Mouse (Mus musculus) MEL-GATA-1-ER (cell line): ENCODE measurements around the gene Clec3b.

Source experiments
- DNase-seq: peaks from one replicate; pipeline ENCODE4 v3.0.0-alpha.2; 2012; ENCODE audit warnings: low read depth; ENCODE audit errors: extremely low read depth

The Clec3b gene

GRCm38 (mm10) chr9:123153121-123153520, 2.4 kb downstream of the Clec3b start:
- no peak for DNase-seq

DNA sequence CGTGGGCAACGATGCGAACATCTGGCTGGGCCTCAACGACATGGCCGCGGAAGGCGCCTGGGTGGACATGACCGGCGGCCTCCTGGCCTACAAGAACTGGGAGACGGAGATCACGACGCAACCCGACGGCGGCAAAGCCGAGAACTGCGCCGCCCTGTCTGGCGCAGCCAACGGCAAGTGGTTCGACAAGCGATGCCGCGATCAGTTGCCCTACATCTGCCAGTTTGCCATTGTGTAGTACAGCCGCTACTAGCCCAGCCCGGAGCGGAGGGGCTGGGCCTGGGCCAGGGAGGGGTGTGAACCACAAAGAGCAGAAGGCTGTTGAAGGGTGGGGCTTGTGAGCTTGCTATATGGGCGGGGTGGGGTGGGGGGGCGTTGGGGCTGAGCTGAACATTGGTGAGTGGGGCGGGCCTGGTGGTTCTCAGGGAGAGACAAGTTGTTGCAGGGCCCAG, 6.2 kb downstream of the Clec3b start:
- DNase-seq, result no peak

- no peak for DNase-seq
Observed at GRCm38 (mm10) chr9:123157699-123158098, 7.0 kb downstream of the Clec3b start.

- DNase-seq, result no peak
Observed at GRCm38 (mm10) chr9:123158125-123158836, 7.5 kb downstream of the Clec3b start.

DNA sequence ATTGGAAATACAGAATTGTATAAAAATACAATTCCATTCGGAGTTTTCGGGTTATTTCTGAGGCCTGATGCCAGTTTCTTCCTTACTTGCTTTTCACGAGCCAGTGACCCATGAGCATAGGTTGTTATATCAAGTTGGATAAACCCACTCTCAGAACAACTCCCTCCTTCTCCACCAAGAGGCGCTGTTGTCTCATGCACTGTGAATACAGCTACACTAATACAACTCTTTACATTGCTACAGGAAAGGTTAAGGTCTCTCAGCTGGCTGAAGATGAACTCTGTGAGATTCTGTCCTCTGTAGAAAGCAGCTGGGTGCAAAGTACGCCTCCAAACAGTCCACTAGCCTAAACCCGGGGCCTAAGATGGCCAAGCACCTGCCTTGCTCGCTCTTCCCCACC, 8.6 kb downstream of the Clec3b start:
- DNase-seq, result peak; percentile 80

GRCm38 (mm10) chr9:123161792-123162191, 11.0 kb downstream of the Clec3b start:
- no peak for DNase-seq

- DNase-seq, result no peak
Observed at GRCm38 (mm10) chr9:123162985-123163694, 12.4 kb downstream of the Clec3b start.

DNA sequence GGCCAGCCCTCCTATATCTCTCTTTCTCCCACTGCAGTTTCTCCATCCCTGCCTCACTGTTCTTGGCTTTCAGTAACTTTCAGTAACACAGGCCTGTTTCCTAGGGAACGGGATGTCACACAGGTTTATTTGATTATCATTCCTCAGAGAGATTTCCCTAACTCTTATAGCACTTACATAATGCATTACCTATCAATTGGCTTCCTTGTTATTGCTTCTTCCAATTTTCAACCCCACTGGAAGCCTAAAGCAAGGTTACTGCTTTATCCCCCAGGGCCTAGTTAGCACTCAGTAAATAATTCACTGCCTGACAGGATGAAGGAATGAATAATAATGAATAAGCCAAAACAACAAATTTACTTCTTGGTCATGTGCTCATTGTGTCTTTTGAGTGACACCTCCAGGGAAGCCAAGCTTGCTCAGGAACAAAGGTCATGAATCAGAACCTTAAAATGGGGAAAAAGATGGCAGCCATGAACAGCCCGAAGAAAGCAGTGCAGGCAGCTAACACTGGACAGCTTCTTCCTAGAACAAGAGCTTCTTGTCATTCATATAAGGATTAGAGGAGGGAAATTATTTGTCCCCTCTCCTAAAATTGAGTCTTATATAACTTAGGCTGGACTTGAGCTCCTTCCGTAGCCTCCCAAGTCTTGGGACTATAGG, 15.2 kb downstream of the Clec3b start:
- no peak for DNase-seq

DNA sequence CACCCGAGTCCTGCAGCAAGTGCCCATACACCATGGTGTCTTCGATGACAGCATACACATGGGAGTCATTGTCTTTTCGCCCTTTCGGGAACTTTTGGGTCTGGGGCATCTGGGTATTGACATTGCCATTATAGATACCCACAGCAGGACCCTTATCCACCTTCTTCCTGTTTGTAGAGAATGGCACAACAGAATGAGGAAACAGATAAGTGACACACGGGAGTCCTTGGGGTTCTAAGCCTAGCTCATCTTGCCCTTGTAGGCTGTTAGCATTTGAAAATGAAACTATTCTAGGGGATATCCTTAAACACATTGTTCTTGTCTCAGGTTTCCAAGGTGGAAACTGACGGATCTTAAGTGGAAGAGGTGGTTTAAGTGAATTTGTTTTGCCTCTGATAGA, 23.0 kb downstream of the Clec3b start:
- peak; percentile 83 for DNase-seq

- DNase-seq, result no peak
Observed at GRCm38 (mm10) chr9:123174356-123174755, 23.6 kb downstream of the Clec3b start.

DNA sequence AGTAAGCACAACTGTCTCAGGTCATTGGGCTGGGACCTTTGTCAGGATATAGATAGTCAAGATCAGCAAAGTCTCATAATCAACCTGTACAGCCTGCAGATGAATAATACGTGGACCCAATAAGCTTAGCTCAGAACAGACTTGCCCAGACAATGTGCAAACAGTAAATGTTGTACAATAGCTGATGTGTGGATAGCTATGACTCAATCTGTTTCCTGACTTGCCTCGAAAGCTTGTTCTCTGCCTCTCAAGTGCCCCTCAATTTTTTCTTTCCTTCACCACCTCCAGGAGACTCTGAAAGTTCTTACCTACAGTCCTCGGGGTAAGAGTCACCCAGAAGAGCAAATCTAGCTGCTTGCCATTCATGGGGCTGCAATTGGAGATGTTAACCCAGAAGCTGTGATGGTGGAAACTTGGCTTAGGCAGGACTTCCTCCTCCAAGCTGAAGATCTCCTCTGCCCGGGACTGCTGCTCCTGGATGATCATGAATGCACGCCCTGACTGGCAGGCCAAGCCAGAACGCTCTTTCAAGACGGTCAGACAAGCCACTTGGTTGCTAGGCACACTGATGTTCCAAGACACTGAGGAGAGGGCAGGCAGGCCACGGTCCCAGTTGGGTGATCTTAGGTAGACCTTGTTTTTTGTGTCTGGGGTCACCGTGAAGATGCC, 26.8 kb downstream of the Clec3b start:
- no peak for DNase-seq

DNA sequence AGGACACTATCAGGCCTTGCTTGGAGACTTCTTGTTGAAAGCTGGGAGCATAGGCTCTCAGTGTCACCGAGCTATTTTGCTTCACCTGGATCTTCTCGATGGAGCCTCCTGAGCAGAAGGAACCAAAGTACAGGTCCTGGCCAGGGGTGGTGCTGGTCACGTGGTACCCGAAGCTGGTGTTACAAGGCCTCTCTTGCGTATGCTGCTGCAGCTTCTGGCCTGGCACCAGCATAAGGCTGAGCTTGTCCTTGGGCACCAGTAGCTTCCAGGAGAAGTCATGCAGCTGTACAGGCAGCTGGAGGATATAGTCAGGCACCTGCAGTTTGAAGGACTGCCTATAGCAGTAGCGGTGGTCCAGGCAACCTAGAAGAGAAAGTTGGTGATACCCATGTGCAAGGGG, 29.3 kb downstream of the Clec3b start:
- no peak for DNase-seq

DNA sequence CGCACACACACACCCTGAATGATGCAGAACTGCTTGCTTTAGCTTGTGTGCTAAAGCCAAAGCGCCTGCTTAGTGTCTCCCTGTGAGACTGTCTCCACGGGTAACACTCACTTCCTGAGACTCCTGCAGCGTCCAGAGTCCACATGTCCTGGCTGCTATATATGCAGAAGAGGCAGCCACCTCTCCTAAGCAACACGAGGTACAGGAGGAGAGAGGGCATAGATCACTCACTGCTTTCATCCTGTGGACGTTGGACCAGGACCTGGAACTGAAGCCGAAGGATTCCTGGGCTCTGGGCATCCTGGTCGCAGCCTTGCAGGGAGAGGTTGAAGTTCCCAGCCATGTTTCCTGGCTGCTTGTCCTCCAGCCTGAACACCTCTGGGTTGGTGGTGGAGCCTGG, 32.5 kb downstream of the Clec3b start:
- DNase-seq, result no peak

DNA sequence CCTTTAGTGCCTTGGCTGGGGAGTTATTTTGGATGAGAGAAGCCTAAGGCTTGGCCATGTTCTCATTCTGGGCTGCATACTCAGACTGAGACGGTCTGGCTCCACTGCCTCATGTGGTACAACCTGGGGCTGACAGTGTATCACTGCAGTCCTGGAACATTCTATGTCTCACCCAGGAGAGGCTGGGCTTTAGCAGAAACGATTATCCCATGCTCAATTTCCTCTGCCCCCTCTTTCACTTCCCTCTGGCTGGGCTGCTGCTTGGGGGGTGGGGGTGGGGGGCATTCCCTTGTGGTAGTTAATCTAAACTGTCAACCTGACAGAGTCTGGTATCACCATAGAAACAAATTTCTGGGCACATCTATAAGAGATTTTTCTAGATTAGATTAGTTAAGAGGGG, 34.8 kb downstream of the Clec3b start:
- DNase-seq, result no peak

- DNase-seq, result no peak
Observed at GRCm38 (mm10) chr9:123186151-123186550, 35.4 kb downstream of the Clec3b start.

DNA sequence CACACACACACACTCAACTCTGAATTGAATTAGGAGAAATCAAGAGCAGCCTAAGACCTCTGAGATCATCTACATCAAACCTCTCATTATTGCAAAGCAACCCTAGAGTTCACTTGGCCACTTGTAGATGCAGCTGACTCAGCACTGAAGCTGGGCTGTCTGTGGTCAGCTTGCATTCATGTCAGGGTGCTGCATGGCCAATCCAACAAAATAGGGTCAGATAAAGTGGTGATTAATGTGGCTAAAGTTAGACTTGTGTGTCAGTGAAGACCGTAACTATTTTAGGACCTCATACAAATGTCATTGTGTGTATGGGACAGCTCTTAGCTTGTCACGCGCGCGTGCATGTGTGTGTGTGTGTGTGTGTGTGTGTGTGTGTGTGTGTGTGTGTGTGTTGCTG, 36.8 kb downstream of the Clec3b start:
- DNase-seq, result no peak

- DNase-seq, result no peak
Observed at GRCm38 (mm10) chr9:123188271-123188670, 37.5 kb downstream of the Clec3b start.

DNA sequence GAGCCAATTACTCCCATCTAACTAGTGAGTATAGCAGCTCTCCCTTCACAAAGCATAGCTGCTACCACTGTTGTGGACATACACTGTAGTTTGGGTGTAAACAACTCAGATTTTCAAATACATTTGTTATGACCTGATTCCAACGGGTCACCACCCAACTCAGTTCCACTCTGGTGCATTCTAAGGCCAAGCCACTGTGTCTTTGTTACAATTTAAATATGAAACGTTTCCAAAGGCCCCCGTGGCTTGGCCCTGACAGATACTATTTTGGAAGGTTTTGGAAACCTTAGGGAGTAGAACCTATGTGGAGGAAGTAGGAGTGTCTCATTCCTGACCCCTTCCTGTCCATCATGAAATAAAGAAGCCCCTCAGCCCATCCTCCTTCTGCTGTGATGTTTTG, 49.4 kb downstream of the Clec3b start:
- no peak for DNase-seq

GRCm38 (mm10) chr9:123206526-123206925, 55.8 kb downstream of the Clec3b start:
- no peak for DNase-seq

DNA sequence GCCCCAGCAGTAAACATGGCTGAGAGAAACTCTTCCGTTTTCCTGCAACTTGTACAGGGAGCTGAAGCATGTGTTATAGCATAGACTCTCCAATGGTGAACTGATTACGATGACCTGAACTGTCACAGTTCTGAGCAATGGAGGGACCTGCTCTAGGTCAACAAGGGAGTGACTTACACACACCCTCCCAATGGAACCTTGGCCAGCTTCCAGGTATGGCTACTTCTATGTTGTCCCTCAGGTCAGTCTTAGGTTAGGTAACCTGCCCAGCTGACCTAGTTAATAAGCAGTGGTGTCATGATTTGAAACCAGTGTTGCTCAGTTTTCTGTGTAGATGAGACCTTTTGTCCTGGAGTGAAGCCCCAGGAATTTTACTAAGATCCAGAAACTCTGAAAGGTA, 56.2 kb downstream of the Clec3b start:
- DNase-seq, result no peak
